Mouse (Mus musculus): ENCODE results near the gene Gm47841. TPM values are rescaled to one million over a fixed set of nuclear protein-coding genes. Genes with fewer than 3 reads are reported as not detected.
A peak's percentile ranks its signal among the peaks of the same experiment; 100 is the strongest.

The Gm47841 gene
- polyA plus RNA-seq, 1 experiment from 2014 or later, result not detected

DNA sequence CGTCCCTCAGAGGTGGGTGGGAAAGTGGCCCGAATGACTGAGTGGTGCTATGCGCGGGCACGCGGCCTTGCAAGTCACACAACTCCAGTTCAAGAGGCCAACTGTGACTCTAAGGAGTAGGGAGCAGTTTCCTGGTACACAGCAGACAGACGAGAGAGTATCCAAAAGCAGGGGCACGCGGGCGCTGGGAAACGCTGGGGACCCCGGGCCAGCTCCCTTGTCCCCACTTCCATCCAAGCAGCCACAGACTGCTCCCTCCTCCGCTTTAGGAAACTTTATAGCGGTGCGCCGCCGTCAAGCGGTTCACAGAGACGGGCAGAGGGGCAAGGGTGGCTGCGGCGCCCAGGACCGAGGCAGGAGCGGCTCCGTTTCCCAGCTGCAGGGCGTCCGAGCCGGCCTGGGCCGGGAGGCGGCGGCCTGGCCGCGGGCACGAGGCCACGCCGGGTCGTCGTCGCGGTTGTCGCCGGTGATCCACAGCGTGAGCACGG lies 1.1 kb downstream of the Gm47841 start:
- Histone ChIP-seq H3K27ac (replicated peaks) (no peak overlapping the region), H3K27me3 (ENCODE audit: control insufficient read depth, insufficient read depth, low read length) (no peaks in the 10 kb centered on the region; the same call in 1 of the 2 replicates), H3K4me3 (ENCODE audit: low read depth, low read length) (peak overlapping the region; percentile 47), H3K4me1 (replicated peaks; ENCODE audit: control insufficient read depth, insufficient read depth) (peaks cover 14% of the 10 kb centered on the region; the same call in 1 of the 2 replicates), H3K9me3 (ENCODE audit: control insufficient read depth, low read length) (no peaks in the 10 kb centered on the region), H3K4me2 (replicated peaks; ENCODE audit: low read depth) (peak overlapping the region; percentile 92), H3K36me3 (ENCODE audit: control insufficient read depth, insufficient read depth, low read length) (no peaks in the 10 kb centered on the region), H3K9ac (ENCODE audit: low read length) (peak overlapping the region; percentile 60)
- TF ChIP-seq EP300 (optimal IDR thresholded peaks at IDR 0.05) (no peak), CTCF (IDR thresholded peaks at IDR 0.05; ENCODE audit: low read depth) (no peak)
- ATAC-seq (ENCODE audit: low FRiP score, low TSS enrichment) (no peak), DNase-seq (ENCODE audit: low spot score) (no peak)
- 3% methylated on average over 40 of the region's 43 CpGs for WGBS

DNA sequence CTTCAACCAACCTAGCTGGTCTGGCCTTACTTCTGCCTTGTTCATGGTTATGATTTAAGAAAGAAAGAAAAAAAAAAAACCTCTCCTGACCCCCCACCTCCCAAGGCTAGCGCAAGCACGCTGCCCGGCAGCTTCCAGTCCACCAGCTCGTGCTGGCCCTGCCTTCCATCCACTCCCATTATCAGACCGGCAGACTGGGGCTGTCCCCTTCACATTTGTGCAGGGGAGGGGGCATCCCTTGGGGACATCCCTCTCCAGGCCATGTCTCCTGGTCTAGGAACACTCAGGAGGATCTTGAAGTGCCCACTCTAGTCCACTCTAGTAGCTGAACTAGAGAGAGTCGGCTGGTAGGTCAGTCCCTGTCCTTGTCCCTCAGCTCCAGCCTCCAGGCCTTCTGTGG lies 2.7 kb downstream of the Gm47841 start:
- TF ChIP-seq CTCF (IDR thresholded peaks at IDR 0.05; ENCODE audit: low read depth) (no peak), EP300 (optimal IDR thresholded peaks at IDR 0.05) (no peak)
- Histone ChIP-seq H3K4me1 (replicated peaks; ENCODE audit: control insufficient read depth, insufficient read depth) (peaks cover 14% of the 10 kb centered on the region; the same call in 1 of the 2 replicates), H3K36me3 (ENCODE audit: control insufficient read depth, insufficient read depth, low read length) (no peaks in the 10 kb centered on the region), H3K9me3 (ENCODE audit: control insufficient read depth, low read length) (no peaks in the 10 kb centered on the region), H3K9ac (ENCODE audit: low read length) (no peak overlapping the region), H3K27ac (replicated peaks) (no peak overlapping the region), H3K4me3 (ENCODE audit: low read depth, low read length) (no peak overlapping the region), H3K27me3 (ENCODE audit: control insufficient read depth, insufficient read depth, low read length) (peaks cover 3% of the 10 kb centered on the region; the same call in 1 of the 2 replicates), H3K4me2 (replicated peaks; ENCODE audit: low read depth) (no peak overlapping the region)
- DNase-seq (ENCODE audit: low spot score) (no peak), ATAC-seq (ENCODE audit: low FRiP score, low TSS enrichment) (no peak)
- WGBS, result 54% methylated on average over 6 of the region's 6 CpGs

DNA sequence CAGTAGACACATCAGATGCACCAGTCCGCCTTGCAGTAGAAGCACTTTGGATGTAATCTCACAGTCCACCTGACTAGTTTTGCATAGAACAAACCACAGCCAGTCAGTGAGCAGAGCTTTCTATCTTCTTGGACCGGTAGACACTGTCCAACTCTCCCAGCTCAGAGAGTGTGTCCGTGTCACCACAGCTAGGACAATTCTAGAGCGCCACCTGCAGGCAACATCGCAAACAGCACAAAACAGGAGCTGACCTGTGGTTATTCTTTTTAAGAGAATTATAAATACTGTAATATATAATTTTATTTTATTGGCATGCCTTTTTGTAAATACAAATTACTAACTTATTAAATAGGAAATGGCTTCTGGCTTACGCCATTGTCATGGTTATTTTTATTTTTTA lies 4.6 kb downstream of the Gm47841 start:
- Histone ChIP-seq H3K36me3 (ENCODE audit: control insufficient read depth, insufficient read depth, low read length) (no peaks in the 10 kb centered on the region), H3K4me2 (replicated peaks; ENCODE audit: low read depth) (no peak overlapping the region), H3K27me3 (ENCODE audit: control insufficient read depth, insufficient read depth, low read length) (peaks cover 3% of the 10 kb centered on the region; the same call in 1 of the 2 replicates), H3K9ac (ENCODE audit: low read length) (no peak overlapping the region), H3K27ac (replicated peaks) (no peak overlapping the region), H3K4me3 (ENCODE audit: low read depth, low read length) (no peak overlapping the region), H3K9me3 (ENCODE audit: control insufficient read depth, low read length) (no peaks in the 10 kb centered on the region), H3K4me1 (replicated peaks; ENCODE audit: control insufficient read depth, insufficient read depth) (peaks cover 14% of the 10 kb centered on the region; the same call in 1 of the 2 replicates)
- WGBS, result 25% methylated on average over 6 of the region's 6 CpGs
- peak; percentile 82 for TF ChIP-seq CTCF (IDR thresholded peaks at IDR 0.05; ENCODE audit: low read depth)
- TF ChIP-seq EP300 (optimal IDR thresholded peaks at IDR 0.05), result no peak
- DNase-seq (ENCODE audit: low spot score), result peak; percentile 72
- ATAC-seq (ENCODE audit: low FRiP score, low TSS enrichment), result no peak

DNA sequence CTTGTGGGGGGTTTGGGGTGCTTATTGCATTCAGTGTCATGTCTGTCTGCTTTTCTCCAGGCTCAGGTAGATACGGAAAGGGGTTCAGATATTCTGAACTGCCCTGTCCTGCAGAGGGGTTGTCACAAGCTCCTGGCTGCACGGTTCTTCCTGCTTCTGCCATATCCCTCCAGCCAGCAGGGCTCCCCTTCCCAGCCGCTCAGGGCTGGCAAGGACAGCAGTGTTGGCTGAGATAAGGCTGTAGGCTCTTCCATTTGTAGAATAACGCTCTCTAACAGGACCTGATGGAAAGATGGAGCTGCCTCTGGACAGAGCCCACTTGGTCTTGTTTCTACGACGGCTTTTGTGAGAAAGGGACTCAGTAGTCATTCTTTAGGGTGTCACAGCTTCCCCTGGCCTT lies 5.2 kb downstream of the Gm47841 start:
- Histone ChIP-seq H3K9me3 (ENCODE audit: control insufficient read depth, low read length) (no peaks in the 10 kb centered on the region), H3K9ac (ENCODE audit: low read length) (no peak overlapping the region), H3K4me3 (ENCODE audit: low read depth, low read length) (no peak overlapping the region), H3K27me3 (ENCODE audit: control insufficient read depth, insufficient read depth, low read length) (peaks cover 3% of the 10 kb centered on the region; the same call in 1 of the 2 replicates), H3K27ac (replicated peaks) (no peak overlapping the region), H3K4me2 (replicated peaks; ENCODE audit: low read depth) (no peak overlapping the region), H3K4me1 (replicated peaks; ENCODE audit: control insufficient read depth, insufficient read depth) (peaks cover 12% of the 10 kb centered on the region; the same call in 1 of the 2 replicates), H3K36me3 (ENCODE audit: control insufficient read depth, insufficient read depth, low read length) (no peaks in the 10 kb centered on the region)
- DNase-seq (ENCODE audit: low spot score) (no peak), ATAC-seq (ENCODE audit: low FRiP score, low TSS enrichment) (no peak)
- TF ChIP-seq EP300 (optimal IDR thresholded peaks at IDR 0.05) (no peak), CTCF (IDR thresholded peaks at IDR 0.05; ENCODE audit: low read depth) (no peak)
- 60% methylated on average over 6 of the region's 6 CpGs for WGBS

DNA sequence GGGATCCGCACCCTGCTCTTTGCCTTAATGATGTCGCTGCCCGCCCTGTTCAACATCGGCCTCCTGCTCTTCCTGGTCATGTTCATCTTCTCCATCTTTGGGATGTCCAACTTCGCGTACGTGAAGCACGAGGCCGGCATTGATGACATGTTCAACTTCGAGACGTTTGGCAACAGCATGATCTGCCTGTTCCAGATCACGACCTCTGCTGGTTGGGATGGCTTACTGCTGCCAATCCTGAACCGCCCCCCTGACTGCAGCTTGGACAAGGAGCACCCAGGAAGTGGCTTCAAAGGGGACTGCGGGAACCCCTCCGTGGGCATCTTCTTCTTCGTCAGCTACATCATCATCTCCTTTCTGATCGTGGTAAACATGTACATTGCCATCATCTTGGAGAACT lies 7.5 kb downstream of the Gm47841 start:
- Histone ChIP-seq H3K27ac (replicated peaks) (no peak overlapping the region), H3K9me3 (ENCODE audit: control insufficient read depth, low read length) (no peaks in the 10 kb centered on the region), H3K27me3 (ENCODE audit: control insufficient read depth, insufficient read depth, low read length) (peaks cover 3% of the 10 kb centered on the region; the same call in 1 of the 2 replicates), H3K4me1 (replicated peaks; ENCODE audit: control insufficient read depth, insufficient read depth) (no peaks in the 10 kb centered on the region), H3K4me3 (ENCODE audit: low read depth, low read length) (no peak overlapping the region), H3K9ac (ENCODE audit: low read length) (no peak overlapping the region), H3K4me2 (replicated peaks; ENCODE audit: low read depth) (0 out of 2 replicates have a peak overlapping the region, but pooled peaks have one; percentile 31), H3K36me3 (ENCODE audit: control insufficient read depth, insufficient read depth, low read length) (no peaks in the 10 kb centered on the region)
- DNase-seq (ENCODE audit: low spot score) (peak; percentile 42), ATAC-seq (ENCODE audit: low FRiP score, low TSS enrichment) (no peak)
- TF ChIP-seq CTCF (IDR thresholded peaks at IDR 0.05; ENCODE audit: low read depth) (peak; percentile 64), EP300 (optimal IDR thresholded peaks at IDR 0.05) (no peak)
- WGBS, result 55% methylated on average over 17 of the region's 17 CpGs

DNA sequence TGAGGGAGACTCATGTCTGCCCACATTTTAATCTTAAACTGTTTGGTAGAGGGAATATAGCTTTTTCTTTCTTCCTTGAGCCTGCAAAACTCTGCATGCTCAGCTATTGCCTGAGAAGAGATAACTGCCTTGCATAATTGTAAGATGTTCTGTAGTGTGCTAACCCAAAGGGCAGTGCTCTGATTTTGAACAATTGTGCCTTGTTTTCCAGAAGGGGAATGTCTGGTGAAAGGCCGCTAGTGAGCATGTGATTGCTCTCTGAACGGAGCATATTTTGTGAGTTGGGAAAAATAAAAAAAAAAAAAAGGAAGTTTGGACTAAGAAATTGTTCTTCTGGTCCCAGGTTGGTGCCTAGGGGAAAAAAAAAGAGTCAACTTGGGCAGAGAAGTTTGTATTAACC lies 18.2 kb downstream of the Gm47841 start:
- no peak overlapping the region for H3K9ac ChIP-seq (ENCODE audit: low read length)

More for the DNA sequence above, 18.2 kb downstream of the Gm47841 start:
- no peaks in the 10 kb centered on the region for H3K27me3 ChIP-seq (ENCODE audit: control insufficient read depth, insufficient read depth, low read length)
- H3K4me2 ChIP-seq (replicated peaks; ENCODE audit: low read depth), result no peak overlapping the region
- H3K27ac ChIP-seq (replicated peaks), result no peak overlapping the region
- ATAC-seq (ENCODE audit: low FRiP score, low TSS enrichment) (no peak), DNase-seq (ENCODE audit: low spot score) (no peak)
- no peaks in the 10 kb centered on the region for H3K4me1 ChIP-seq (replicated peaks; ENCODE audit: control insufficient read depth, insufficient read depth)
- TF ChIP-seq CTCF (IDR thresholded peaks at IDR 0.05; ENCODE audit: low read depth), result no peak
- no peak for TF ChIP-seq EP300 (optimal IDR thresholded peaks at IDR 0.05)
- H3K36me3 ChIP-seq (ENCODE audit: control insufficient read depth, insufficient read depth, low read length), result no peaks in the 10 kb centered on the region
- H3K4me3 ChIP-seq (ENCODE audit: low read depth, low read length), result no peak overlapping the region
- WGBS, result 69% methylated on average over 2 of the region's 2 CpGs
- H3K9me3 ChIP-seq (ENCODE audit: control insufficient read depth, low read length), result no peaks in the 10 kb centered on the region

All from stomach, postnatal 0 days (tissue).